Mouse (Mus musculus) ES-Bruce4 (cell line): ENCODE measurements around the gene Sprn.

ENCODE experiments used
- CTCF ChIP-seq: IDR thresholded peaks from one replicate; pipeline ENCODE4 v1.8.1; 2011; ENCODE audit warnings: low read depth, low read length
- EP300 ChIP-seq: IDR thresholded peaks from 2 replicates; pipeline ENCODE4 v1.6.1; 2011; ENCODE audit warnings: low read depth, low read length; ENCODE audit not compliant: insufficient read depth
- POLR2A ChIP-seq: IDR thresholded peaks from one replicate; pipeline ENCODE4 v1.8.1; 2011; ENCODE audit warnings: low read length; ENCODE audit not compliant: insufficient read depth

GRCm38 (mm10) chr7:140120484-140120883 is 34.2 kb downstream of the Sprn start:
- TF ChIP-seq CTCF (no peak), POLR2A (no peak), EP300 (no peak)
